Mouse (Mus musculus): Measurements from ENCODE around the gene Hexim2.

Hexim2 gene

DNA sequence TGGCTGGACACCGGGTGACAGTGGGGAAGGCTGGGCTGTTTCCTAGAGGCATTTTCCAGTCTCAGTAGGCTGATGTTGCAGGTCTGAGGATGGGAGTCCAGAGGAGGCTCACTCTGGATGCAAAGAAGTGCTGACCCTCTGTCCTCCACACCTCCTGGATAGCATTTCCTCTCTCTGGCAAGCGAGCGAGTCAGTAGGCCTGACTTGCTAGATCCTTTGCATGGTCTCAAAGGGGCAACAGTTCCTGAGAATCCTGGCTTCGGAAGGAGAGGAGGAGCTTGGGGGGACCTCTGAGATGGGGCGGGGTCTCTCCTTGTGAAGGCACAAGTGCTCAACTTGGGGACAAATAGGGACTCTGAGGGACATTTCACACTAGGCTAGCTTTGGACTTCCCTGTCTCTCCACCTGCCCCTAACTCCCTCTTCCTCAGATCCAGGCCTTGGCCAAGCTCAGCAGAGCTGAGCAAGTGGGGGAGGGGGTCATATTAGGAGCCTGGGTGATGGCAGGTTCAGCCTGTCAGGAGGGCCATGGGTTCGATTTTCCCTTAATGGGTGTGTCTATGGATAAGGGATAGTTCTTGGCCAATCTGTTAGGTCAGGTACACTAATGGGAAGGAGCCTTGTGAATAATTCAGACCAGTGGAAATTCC, 40.3 kb downstream of the Hexim2 start:
- no peak for DNase-seq (ENCODE audit: low read depth, low spot score)

- no peak for DNase-seq (ENCODE audit: low read depth, low spot score)
These were observed 41.0 kb downstream of the Hexim2 start for GRCm38 (mm10) chr11:103173041-103173770.

GRCm38 (mm10) chr11:103173771-103174344, 41.6 kb downstream of the Hexim2 start:
- no peak for DNase-seq (ENCODE audit: low read depth, low spot score)

- DNase-seq (ENCODE audit: low read depth, low spot score), result no peak
These were observed 42.2 kb downstream of the Hexim2 start for GRCm38 (mm10) chr11:103174411-103174832.

- DNase-seq (ENCODE audit: low read depth, low spot score), result no peak
These were observed 42.7 kb downstream of the Hexim2 start for GRCm38 (mm10) chr11:103174891-103175391.

GRCm38 (mm10) chr11:103175688-103176442, 43.6 kb downstream of the Hexim2 start:
- no peak for DNase-seq (ENCODE audit: low read depth, low spot score)

DNA sequence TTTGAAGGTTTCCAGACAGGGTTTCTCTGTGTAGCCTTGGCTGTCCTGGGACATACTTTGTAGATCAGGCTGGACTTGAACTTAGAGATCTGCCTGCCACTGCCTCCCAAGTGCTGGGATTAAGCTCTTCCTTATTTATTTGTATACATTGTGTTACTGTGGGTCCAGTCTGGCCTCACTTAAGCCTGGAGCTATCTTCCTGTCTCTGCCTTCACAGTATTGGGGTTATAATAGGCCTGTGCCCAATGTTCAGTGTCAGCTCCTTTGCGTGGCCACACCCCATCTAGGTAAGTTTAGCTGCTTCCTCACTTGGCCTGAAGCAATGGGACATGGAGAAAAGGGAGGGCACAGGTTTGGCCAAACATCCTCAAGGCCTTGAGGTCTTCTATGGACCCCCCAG, 44.3 kb downstream of the Hexim2 start:
- DNase-seq (ENCODE audit: low read depth, low spot score), result no peak

DNA sequence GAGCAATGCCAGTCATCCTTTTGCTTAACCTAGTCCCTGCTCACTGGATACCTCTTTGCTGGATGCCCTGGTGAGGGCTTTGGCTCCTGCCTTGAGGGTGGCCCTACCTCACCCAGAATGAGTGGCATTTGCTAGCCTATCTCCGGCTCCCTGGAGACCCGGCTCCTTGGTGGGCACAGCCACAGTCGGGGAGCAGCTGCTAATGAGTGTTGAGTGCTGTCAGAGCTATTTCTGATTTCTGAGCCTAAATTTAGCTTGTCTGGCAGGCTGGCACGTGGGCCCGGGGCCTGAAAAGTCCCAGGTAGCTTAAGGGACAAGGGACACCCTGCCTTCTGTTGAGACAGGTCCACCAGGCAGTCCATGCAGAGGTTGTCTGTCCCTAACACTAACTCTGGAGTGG, 45.0 kb downstream of the Hexim2 start:
- DNase-seq (ENCODE audit: low read depth, low spot score), result no peak

DNA sequence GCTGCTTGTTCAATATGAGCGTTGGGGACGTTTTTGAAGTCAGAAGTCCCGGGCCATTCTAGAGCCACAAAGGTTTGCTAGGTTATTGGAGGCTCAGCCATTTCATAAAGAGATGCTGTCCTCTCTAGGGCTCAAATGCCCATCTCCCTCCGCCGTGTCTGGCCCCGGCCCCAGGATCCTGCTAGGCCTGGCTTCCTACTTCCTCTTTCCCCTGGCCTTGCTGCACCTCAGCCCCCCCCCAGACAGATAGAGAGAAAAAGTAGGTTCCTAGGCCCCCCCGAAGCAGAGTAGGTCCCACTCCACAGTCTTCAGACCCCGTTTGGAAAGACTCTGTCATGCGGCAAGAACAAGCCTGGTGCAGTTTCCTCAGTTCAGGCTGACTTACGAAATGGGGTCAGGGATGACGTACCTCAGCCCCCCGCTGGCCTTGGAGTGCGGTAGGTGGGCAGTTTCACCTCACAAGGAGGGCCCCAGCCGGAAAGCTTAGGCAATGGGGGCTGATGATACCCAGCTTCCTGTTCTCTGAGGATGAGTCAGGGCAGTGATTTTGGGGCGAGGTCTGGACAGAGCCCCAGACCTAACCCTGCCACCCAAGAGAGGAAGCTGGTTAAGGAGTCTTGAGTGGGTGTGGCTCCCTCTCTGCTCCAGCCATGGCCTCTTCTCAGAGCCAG, 45.7 kb downstream of the Hexim2 start:
- DNase-seq (ENCODE audit: low read depth, low spot score), result no peak

DNA sequence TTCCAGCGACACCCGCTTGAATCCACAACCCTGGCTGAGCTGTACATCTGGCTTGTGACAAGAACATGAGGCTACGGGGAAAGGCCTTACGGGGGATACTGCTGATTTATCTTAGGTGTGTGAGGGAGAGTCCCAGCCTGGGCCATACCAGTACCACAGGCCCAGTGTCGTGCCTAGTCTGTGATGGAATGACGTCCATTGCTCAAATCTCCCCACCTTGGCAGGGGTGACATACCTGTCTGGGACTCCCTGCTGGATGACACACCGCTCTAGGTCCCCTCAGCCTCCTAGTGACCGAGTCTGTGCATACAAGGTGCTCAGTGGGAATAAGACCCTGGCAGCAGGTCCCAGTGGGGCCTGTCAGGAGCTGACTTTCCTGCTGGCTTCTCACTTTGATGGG, 46.5 kb downstream of the Hexim2 start:
- DNase-seq (ENCODE audit: low read depth, low spot score), result no peak

- no peak for DNase-seq (ENCODE audit: low read depth, low spot score)
These were observed 48.2 kb downstream of the Hexim2 start for GRCm38 (mm10) chr11:103180426-103180825.

DNA sequence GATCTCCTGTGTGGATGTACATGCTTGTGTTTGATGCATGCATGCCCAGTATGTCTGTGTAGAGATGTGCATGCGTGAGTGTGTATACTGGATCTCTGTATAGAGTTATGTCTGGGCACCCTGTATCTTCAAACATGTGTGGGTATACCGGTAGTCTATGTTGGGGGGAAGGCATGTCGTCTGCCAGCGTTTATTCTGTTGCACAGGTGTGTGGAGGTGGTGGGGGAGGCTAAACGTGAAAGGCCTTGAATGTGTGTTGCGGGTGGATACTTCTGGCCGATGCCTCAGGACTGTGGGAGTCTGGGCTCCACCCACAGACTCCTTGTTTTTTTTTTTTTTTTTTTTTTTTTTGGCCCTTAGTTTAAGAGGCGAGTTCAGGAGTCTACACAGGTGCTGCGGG, 49.1 kb downstream of the Hexim2 start:
- DNase-seq (ENCODE audit: low read depth, low spot score), result no peak

DNA sequence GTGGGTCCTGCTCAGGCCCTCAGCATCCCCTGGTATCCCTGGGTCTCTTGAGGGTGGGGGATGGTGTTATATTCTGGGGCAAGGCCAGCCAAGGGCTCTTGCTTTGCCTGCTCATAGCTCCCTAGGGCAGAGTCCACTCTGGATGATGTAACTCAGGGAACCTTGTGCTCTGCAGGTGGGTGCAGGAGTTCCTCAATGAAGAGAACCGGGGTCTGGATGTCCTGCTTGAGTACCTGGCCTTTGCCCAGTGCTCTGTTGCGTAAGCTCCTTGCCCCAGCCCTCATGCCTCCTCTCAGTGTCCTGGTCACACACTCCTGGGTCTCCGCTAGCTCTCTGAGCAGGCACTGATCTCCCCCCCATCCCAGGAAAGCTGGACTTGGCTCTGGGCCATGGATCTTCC, 49.7 kb downstream of the Hexim2 start:
- DNase-seq (ENCODE audit: low read depth, low spot score), result no peak

DNA sequence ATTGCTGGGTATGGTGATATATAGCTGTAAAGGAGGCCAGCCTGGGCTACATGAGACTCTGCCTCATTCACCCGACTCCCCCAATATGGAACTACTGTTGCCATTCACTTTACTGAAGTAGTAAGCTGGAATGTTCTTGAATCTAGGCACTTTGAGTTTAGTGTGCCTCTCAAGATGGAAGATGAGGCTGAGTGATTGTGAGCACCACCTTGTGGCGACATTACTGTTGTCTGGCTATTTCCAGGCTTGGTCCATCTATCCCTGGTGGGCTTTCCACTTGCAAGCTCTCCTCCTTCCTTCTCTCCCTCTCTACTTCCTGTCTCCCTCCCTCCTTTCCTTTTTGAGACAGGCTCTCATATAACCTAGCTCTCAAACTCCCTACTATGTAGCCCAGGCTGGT, 52.7 kb downstream of the Hexim2 start:
- no peak for DNase-seq (ENCODE audit: low read depth, low spot score)

Measured in WW6 (cell line).